Mouse (Mus musculus): ENCODE results near the gene Skap1. TPM values are rescaled to one million over a fixed set of nuclear protein-coding genes. Genes with fewer than 3 reads are reported as not detected.

Gene Skap1
- total and polyA plus RNA-seq, 3 experiments: not detected

- Histone ChIP-seq H3K4me1 (ENCODE audit: control insufficient read depth in 1 of 2, insufficient read depth in 2 of 2, low read length in 2 of 2) (no peaks in the 10 kb centered on the region), H3K4me3 (ENCODE audit: control insufficient read depth in 1 of 2, insufficient read depth in 1 of 2, low read depth in 2 of 2, low read length in 2 of 2) (no peak overlapping the region), H3K36me3 (ENCODE audit: control insufficient read depth in 1 of 2, insufficient read depth in 2 of 2, low read length in 2 of 2) (no peaks in the 10 kb centered on the region), H3K9ac (ENCODE audit: control insufficient read depth, low read depth, low read length, poor library complexity, severe bottlenecking) (no peak overlapping the region), H3K27ac (ENCODE audit: control insufficient read depth, low read depth, low read length) (no peak overlapping the region), H3K9me3 (replicated peaks; ENCODE audit: insufficient read depth, low read length) (no peaks in the 10 kb centered on the region), H3K79me2 (ENCODE audit: control insufficient read depth, insufficient read depth, low read length, poor library complexity) (no peaks in the 10 kb centered on the region), H3K27me3 (ENCODE audit: control insufficient read depth in 1 of 2, insufficient read depth in 2 of 2, low read length in 2 of 2) (peaks cover 6 to 14% of the 10 kb centered on the region in 2 experiments)
- peak; percentile 11 for DNase-seq (ENCODE audit: low read depth, low spot score)
- TF ChIP-seq KAT2A (conservative IDR thresholded peaks at IDR 0.05; ENCODE audit: low read depth, low read length) (no peak), MXI1 (IDR thresholded peaks at IDR 0.05; ENCODE audit: low read depth, low read length) (no peak), TBP (IDR thresholded peaks at IDR 0.05; ENCODE audit: low read depth, low read length) (no peak), ETS1 (IDR thresholded peaks at IDR 0.05; ENCODE audit: low read depth, low read length) (no peak), MAFK (IDR thresholded peaks at IDR 0.05; ENCODE audit: borderline replicate concordance, low read depth, low read length) (no peak), POLR2A (IDR thresholded peaks at IDR 0.05; ENCODE audit: control insufficient read depth in 1 of 2, insufficient read depth in 1 of 2, low read depth in 1 of 2, low read length in 2 of 2, poor library complexity in 1 of 2) (no peak), NRF1 (IDR thresholded peaks at IDR 0.05; ENCODE audit: insufficient read depth, low read depth, low read length, poor library complexity, severe bottlenecking) (no peak), MYC (IDR thresholded peaks at IDR 0.05; ENCODE audit: low read depth, low read length) (no peak), USF2 (IDR thresholded peaks at IDR 0.05; ENCODE audit: borderline replicate concordance in 1 of 2, insufficient read depth in 1 of 2, low read depth in 1 of 2, low read length in 2 of 2) (no peak), ZKSCAN1 (IDR thresholded peaks at IDR 0.05; ENCODE audit: low read depth, low read length) (no peak), SIN3A (IDR thresholded peaks at IDR 0.05; ENCODE audit: low read length) (no peak), MYB (IDR thresholded peaks at IDR 0.05; ENCODE audit: low read depth, low read length) (no peak), CTCF (IDR thresholded peaks at IDR 0.05 in 2 of 3, conservative IDR thresholded peaks at IDR 0.05 in 1 of 3; ENCODE audit: control insufficient read depth in 1 of 3, insufficient read depth in 1 of 3, low read depth in 2 of 3, low read length in 3 of 3, poor library complexity in 1 of 3, severe bottlenecking in 1 of 3) (no peak), EP300 (IDR thresholded peaks at IDR 0.05; ENCODE audit: low read depth in 1 of 2, low read length in 2 of 2) (no peak), POLR2AphosphoS2 (IDR thresholded peaks at IDR 0.05; ENCODE audit: low read length) (no peak)
These were observed 189.5 kb downstream of the Skap1 start for GRCm38 (mm10) chr11:96653867-96654266.

GRCm38 (mm10) chr11:96658420-96658819 lies 194.0 kb downstream of the Skap1 start:
- no peak overlapping the region for H3K4me3 ChIP-seq (ENCODE audit: control insufficient read depth in 1 of 2, insufficient read depth in 1 of 2, low read depth in 2 of 2, low read length in 2 of 2)
- H3K27me3 ChIP-seq (ENCODE audit: control insufficient read depth in 1 of 2, insufficient read depth in 2 of 2, low read length in 2 of 2): peaks cover 13 to 19% of the 10 kb centered on the region in 2 experiments

More at GRCm38 (mm10) chr11:96658420-96658819, 194.0 kb downstream of the Skap1 start:
- no peaks in the 10 kb centered on the region for H3K36me3 ChIP-seq (ENCODE audit: control insufficient read depth in 1 of 2, insufficient read depth in 2 of 2, low read length in 2 of 2)
- TF ChIP-seq ZNF384 (IDR thresholded peaks at IDR 0.05; ENCODE audit: low read depth, low read length) (no peak), USF2 (IDR thresholded peaks at IDR 0.05; ENCODE audit: borderline replicate concordance in 1 of 2, insufficient read depth in 1 of 2, low read depth in 1 of 2, low read length in 2 of 2) (no peak), GABPA (IDR thresholded peaks at IDR 0.05; ENCODE audit: low read depth, low read length) (no peak), E2F4 (IDR thresholded peaks at IDR 0.05; ENCODE audit: borderline replicate concordance, low read depth, low read length) (no peak), CHD2 (IDR thresholded peaks at IDR 0.05; ENCODE audit: low read length) (no peak), UBTF (IDR thresholded peaks at IDR 0.05; ENCODE audit: borderline replicate concordance, insufficient read depth, low read depth, low read length) (no peak), MXI1 (IDR thresholded peaks at IDR 0.05; ENCODE audit: low read depth, low read length) (no peak), POLR2AphosphoS5 (IDR thresholded peaks at IDR 0.05; ENCODE audit: borderline replicate concordance, low read depth, low read length) (no peak)
- DNase-seq (ENCODE audit: low read depth, low spot score): no peak
- H3K4me1 ChIP-seq (ENCODE audit: control insufficient read depth in 1 of 2, insufficient read depth in 2 of 2, low read length in 2 of 2): no peaks in the 10 kb centered on the region
- no peak overlapping the region for H3K9ac ChIP-seq (ENCODE audit: control insufficient read depth, low read depth, low read length, poor library complexity, severe bottlenecking)
- H3K79me2 ChIP-seq (ENCODE audit: control insufficient read depth, insufficient read depth, low read length, poor library complexity): no peaks in the 10 kb centered on the region
- no peak overlapping the region for H3K27ac ChIP-seq (ENCODE audit: control insufficient read depth, low read depth, low read length)
- no peaks in the 10 kb centered on the region for H3K9me3 ChIP-seq (replicated peaks; ENCODE audit: insufficient read depth, low read length)
